Mouse (Mus musculus): Measurements from ENCODE around the gene Olfr643. TPM values are rescaled to one million over a fixed set of nuclear protein-coding genes. Genes with fewer than 3 reads are reported as not detected.

Olfr643 gene
- polyA plus RNA-seq (2015; fragmentation: Nextera tagmentation; extraction: Ambion mirVana), result not detected in 2 replicates

GRCm38 (mm10) chr7:104137305-104137704 lies at the start of gene Olfr643:
Olfr643 (minus strand) TSS chr7:104137405.
- Histone ChIP-seq H3K4me3 (no peak within 1 kb of the TSS), H3K36me3 (no peaks in the 10 kb centered on the region), H3K4me2 (no peak within 1 kb of the TSS), H3K27me3 (no peaks in the 10 kb centered on the region), H3K4me1 (replicated peaks) (no peaks in the 10 kb centered on the region), H3K9me3 (no peaks in the 10 kb centered on the region), H3K27ac (no peak within 1 kb of the TSS), H3K9ac (no peak within 1 kb of the TSS)
- WGBS, result 92% methylated on average over 5 of the region's 5 CpGs
- ATAC-seq (ENCODE audit: low FRiP score), result no peak

DNA sequence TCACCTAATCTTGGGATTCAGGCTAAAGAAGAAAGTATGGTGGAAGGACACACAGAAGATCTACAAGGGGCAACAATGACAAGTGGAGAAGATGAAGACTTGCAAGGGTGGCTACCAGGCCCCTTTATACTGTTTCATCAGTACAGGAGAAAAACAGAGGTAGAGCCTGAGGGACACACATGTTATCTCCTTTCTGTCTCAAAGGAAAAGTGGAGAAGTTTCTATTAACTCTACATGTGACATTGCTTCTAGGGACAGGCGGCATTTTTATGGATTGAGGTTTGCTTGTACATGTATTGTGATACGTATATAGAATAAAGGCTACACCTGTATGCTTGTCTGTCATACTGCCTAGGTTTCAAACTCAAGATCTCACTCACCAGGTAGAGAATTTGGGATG lies 46.1 kb upstream of the Olfr643 start, which contains the start of gene Olfr648:
Olfr648 (minus strand) TSS at position 101 of the 400 bp plus-strand sequence.
- Histone ChIP-seq H3K9ac (no peak within 1 kb of the TSS), H3K27me3 (no peaks in the 10 kb centered on the region), H3K9me3 (no peaks in the 10 kb centered on the region), H3K4me3 (no peak within 1 kb of the TSS), H3K27ac (no peak within 1 kb of the TSS), H3K4me1 (replicated peaks) (no peaks in the 10 kb centered on the region), H3K4me2 (no peak within 1 kb of the TSS), H3K36me3 (no peaks in the 10 kb centered on the region)
- WGBS, result 92% methylated on average over 2 of the region's 2 CpGs
- no peak for ATAC-seq (ENCODE audit: low FRiP score)

GRCm38 (mm10) chr7:104179074-104179473 lies 41.9 kb upstream of the Olfr643 start:
- ATAC-seq (ENCODE audit: low FRiP score), result no peak
- 73% methylated on average over 1 of the region's 1 CpGs for WGBS
- Histone ChIP-seq H3K27me3 (no peaks in the 10 kb centered on the region), H3K9ac (no peak overlapping the region), H3K4me1 (replicated peaks) (no peaks in the 10 kb centered on the region), H3K36me3 (no peaks in the 10 kb centered on the region), H3K4me2 (no peak overlapping the region), H3K4me3 (no peak overlapping the region), H3K9me3 (no peaks in the 10 kb centered on the region), H3K27ac (no peak overlapping the region)

DNA sequence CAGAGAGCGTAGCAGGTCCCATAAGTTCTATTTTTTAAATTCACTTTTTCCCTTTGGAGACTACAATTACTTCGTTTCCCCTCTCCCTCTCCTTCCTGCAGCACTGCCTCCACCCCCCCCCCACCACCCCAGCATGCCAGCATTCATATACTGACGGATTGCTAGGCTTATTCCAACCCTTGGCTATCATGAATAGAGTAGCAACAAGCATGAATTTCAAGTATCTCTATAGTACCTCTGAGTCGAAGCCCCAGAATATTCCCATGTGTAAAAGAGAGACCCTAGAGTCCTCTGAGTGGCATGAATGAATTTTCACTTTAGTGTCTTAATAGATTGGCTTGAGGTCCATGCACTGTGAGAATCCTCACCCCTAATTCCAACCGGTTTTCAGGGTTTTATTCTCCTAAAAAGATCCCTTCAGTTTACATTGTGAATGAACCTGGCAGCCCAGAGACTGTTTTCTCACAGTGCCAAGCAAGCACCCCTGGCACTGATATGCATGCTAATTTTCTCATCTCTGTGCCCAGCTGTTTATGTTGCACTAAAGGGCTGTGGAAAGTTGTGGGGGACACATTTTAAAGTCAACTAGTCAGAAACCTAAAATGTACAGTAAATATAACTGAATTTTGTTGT lies 41.3 kb upstream of the Olfr643 start:
- WGBS, result 68% methylated on average over 5 of the region's 5 CpGs
- no peak for ATAC-seq (ENCODE audit: low FRiP score)
- H3K9me3 ChIP-seq, result no peaks in the 10 kb centered on the region

GRCm38 (mm10) chr7:104175085-104175484 lies 37.9 kb upstream of the Olfr643 start:
- no peaks in the 10 kb centered on the region for H3K27me3 ChIP-seq
- no peak overlapping the region for H3K9ac ChIP-seq
- ATAC-seq (ENCODE audit: low FRiP score), result no peak
- no peak overlapping the region for H3K4me2 ChIP-seq
- no peak overlapping the region for H3K4me3 ChIP-seq
- H3K9me3 ChIP-seq, result no peaks in the 10 kb centered on the region
- no peak overlapping the region for H3K27ac ChIP-seq
- 11% methylated on average over 1 of the region's 1 CpGs for WGBS
- H3K4me1 ChIP-seq (replicated peaks), result no peaks in the 10 kb centered on the region
- no peaks in the 10 kb centered on the region for H3K36me3 ChIP-seq

More for the DNA sequence above, 41.3 kb upstream of the Olfr643 start:
- no peak overlapping the region for H3K4me2 ChIP-seq
- H3K36me3 ChIP-seq, result no peaks in the 10 kb centered on the region
- no peaks in the 10 kb centered on the region for H3K27me3 ChIP-seq
- no peak overlapping the region for H3K27ac ChIP-seq
- no peak overlapping the region for H3K9ac ChIP-seq
- no peaks in the 10 kb centered on the region for H3K4me1 ChIP-seq (replicated peaks)
- H3K4me3 ChIP-seq, result no peak overlapping the region

DNA sequence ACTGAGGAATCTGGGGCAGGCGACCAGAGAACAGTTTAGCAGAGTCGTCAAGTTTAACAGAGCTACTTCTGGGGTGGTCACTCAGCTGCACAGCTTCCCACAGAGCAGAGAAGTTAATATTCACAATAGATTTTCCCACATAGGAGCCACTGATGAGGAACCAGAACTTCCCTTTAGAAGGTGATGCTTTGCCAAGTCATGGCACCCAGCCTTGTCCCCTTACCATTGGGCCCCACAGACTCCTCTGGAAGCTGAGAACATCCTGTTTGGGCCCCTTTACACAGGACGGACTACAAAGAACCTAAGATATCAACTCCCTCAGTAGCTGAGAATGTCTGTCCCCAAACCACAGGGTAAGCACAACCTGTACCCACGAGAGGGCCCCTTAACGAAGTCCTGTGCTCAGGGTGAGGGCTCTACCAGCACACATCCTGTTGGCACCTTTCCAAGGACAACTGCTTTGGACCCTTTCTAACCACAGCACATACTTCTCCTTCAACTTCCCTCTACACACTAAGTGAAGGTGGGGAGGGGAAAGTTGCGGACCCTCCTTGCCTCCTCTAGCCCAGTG lies 32.5 kb upstream of the Olfr643 start:
- Histone ChIP-seq H3K36me3 (no peaks in the 10 kb centered on the region), H3K9ac (no peak overlapping the region), H3K27me3 (no peaks in the 10 kb centered on the region), H3K27ac (no peak overlapping the region), H3K9me3 (no peaks in the 10 kb centered on the region), H3K4me1 (replicated peaks) (no peaks in the 10 kb centered on the region), H3K4me2 (no peak overlapping the region), H3K4me3 (no peak overlapping the region)
- ATAC-seq (ENCODE audit: low FRiP score), result no peak
- WGBS, result 81% methylated on average over 6 of the region's 6 CpGs

GRCm38 (mm10) chr7:104167105-104167504 lies 29.9 kb upstream of the Olfr643 start:
- WGBS, result 84% methylated on average over 6 of the region's 6 CpGs
- Histone ChIP-seq H3K4me2 (no peak overlapping the region), H3K4me3 (no peak overlapping the region), H3K9me3 (no peaks in the 10 kb centered on the region), H3K27ac (no peak overlapping the region), H3K9ac (no peak overlapping the region), H3K36me3 (no peaks in the 10 kb centered on the region), H3K4me1 (replicated peaks) (no peaks in the 10 kb centered on the region), H3K27me3 (no peaks in the 10 kb centered on the region)
- ATAC-seq (ENCODE audit: low FRiP score), result no peak

- no peaks in the 10 kb centered on the region for H3K9me3 ChIP-seq
- H3K27me3 ChIP-seq, result no peaks in the 10 kb centered on the region
- no peak within 1 kb of the TSS for H3K4me2 ChIP-seq
- 91% methylated on average over 2 of the region's 2 CpGs for WGBS
- no peaks in the 10 kb centered on the region for H3K36me3 ChIP-seq
- no peak within 1 kb of the TSS for H3K4me3 ChIP-seq
- ATAC-seq (ENCODE audit: low FRiP score), result no peak
- no peaks in the 10 kb centered on the region for H3K4me1 ChIP-seq (replicated peaks)
- H3K9ac ChIP-seq, result no peak within 1 kb of the TSS
- no peak within 1 kb of the TSS for H3K27ac ChIP-seq
Observed at GRCm38 (mm10) chr7:104150456-104150855, 13.3 kb upstream of the Olfr643 start, which contains the start of gene Ubqlnl. Ubqlnl (minus strand) TSS chr7:104150556.

- Histone ChIP-seq H3K4me1 (replicated peaks) (no peaks in the 10 kb centered on the region), H3K4me3 (no peak within 1 kb of the TSS), H3K4me2 (no peak within 1 kb of the TSS), H3K27ac (no peak within 1 kb of the TSS), H3K9ac (no peak within 1 kb of the TSS), H3K36me3 (no peaks in the 10 kb centered on the region), H3K27me3 (no peaks in the 10 kb centered on the region), H3K9me3 (no peaks in the 10 kb centered on the region)
- no peak for ATAC-seq (ENCODE audit: low FRiP score)
- 83% methylated on average over 3 of the region's 3 CpGs for WGBS
Observed at GRCm38 (mm10) chr7:104143179-104143578, 6.0 kb upstream of the Olfr643 start, which contains the start of gene Ubqln3. Ubqln3 (minus strand) TSS chr7:104143279.

- no peak within 1 kb of the TSS for H3K4me2 ChIP-seq
- no peak within 1 kb of the TSS for H3K9ac ChIP-seq
- H3K4me1 ChIP-seq (replicated peaks), result no peaks in the 10 kb centered on the region
- no peak within 1 kb of the TSS for H3K27ac ChIP-seq
- no peaks in the 10 kb centered on the region for H3K27me3 ChIP-seq
- no peak for ATAC-seq (ENCODE audit: low FRiP score)
- WGBS, result 97% methylated on average over 5 of the region's 5 CpGs
- H3K36me3 ChIP-seq, result no peaks in the 10 kb centered on the region
- no peak within 1 kb of the TSS for H3K4me3 ChIP-seq
- H3K9me3 ChIP-seq, result peaks cover 2% of the 10 kb centered on the region; the same call in 1 of the 2 replicates
Observed at GRCm38 (mm10) chr7:104129726-104130125, 7.5 kb downstream of the Olfr643 start, which contains the start of gene Ubqln5. Ubqln5 (minus strand) TSS chr7:104129826.

- H3K27ac ChIP-seq, result no peak within 1 kb of the TSS
- no peaks in the 10 kb centered on the region for H3K9me3 ChIP-seq
- H3K27me3 ChIP-seq, result no peaks in the 10 kb centered on the region
- no peak within 1 kb of the TSS for H3K4me2 ChIP-seq
- H3K4me1 ChIP-seq (replicated peaks), result no peaks in the 10 kb centered on the region
- no peak within 1 kb of the TSS for H3K4me3 ChIP-seq
- ATAC-seq (ENCODE audit: low FRiP score), result no peak
- H3K9ac ChIP-seq, result no peak within 1 kb of the TSS
- H3K36me3 ChIP-seq, result no peaks in the 10 kb centered on the region
Observed at GRCm38 (mm10) chr7:104104757-104104972, 32.5 kb downstream of the Olfr643 start, which contains the start of gene Olfr646. Olfr646 (plus strand) TSS chr7:104104873.

DNA sequence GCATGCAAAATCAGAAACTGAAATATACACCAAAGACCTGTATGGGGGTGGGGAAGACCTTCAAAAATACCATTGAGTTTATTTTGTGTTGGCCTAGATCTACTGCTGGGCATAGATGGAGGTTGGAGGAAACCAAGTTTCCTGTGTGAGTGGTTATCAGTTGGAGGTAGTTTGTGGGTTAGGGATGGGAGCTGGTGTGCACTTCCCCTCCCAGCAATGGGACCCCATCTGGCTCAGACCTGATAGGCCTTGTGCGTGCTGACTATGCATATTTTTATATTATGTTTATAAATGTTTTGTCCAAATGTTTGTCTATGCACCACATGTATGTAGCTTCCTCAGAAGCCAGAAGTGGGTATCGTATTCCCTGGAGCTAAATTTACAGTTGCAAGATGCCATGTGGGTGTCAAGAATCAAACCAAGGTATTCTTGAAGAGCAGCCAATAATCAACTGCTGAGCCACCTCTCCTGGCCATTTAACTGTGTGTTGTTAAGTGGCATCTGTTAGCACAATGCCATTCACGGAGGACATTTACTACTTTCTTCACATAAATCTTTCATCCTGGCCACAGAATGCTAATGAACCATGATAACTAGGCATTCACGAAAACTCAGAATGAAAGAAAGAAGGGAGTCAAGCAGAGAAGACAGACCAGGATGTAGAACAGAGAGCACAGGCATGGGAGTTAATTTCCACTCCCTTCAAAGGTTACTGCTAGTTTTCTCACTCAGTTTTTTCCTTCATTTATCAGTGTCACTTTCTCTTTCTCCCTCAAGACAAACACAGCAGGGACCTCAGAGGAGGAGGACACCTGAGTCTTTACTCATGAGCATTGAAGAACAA lies 33.1 kb downstream of the Olfr643 start:
- no peak for ATAC-seq (ENCODE audit: low FRiP score)
- H3K4me1 ChIP-seq (replicated peaks), result no peaks in the 10 kb centered on the region
- H3K9ac ChIP-seq, result no peak overlapping the region
- no peak overlapping the region for H3K27ac ChIP-seq
- H3K4me2 ChIP-seq, result no peak overlapping the region
- H3K36me3 ChIP-seq, result no peaks in the 10 kb centered on the region
- no peaks in the 10 kb centered on the region for H3K9me3 ChIP-seq
- 50% methylated on average over 4 of the region's 4 CpGs for WGBS
- H3K27me3 ChIP-seq, result no peaks in the 10 kb centered on the region
- H3K4me3 ChIP-seq, result no peak overlapping the region
